Mouse (Mus musculus) monocyte, adult 59 days (primary cell): ENCODE results near the gene Zfp706. TPM values are rescaled to one million over a fixed set of nuclear protein-coding genes. Genes with fewer than 3 reads are reported as not detected.

ENCODE experiments used
- total RNA-seq, 2 experiments: library from RNA; stranded (reverse); gene quantifications; one replicate each; pipeline ENCODE4 v1.2.4; 2023

Zfp706 gene
- total RNA-seq = 100 to 1,000 TPM; 171 to 191 TPM

GRCm38 (mm10) chr15:37007233-37007958 lies at the start of gene Zfp706:
Zfp706 (minus strand) TSS chr15:37007773.

